Mouse (Mus musculus) heart, postnatal 10 days (tissue): ENCODE data around the gene Plpp3. TPM values are rescaled to one million over a fixed set of nuclear protein-coding genes. Genes with fewer than 3 reads are reported as not detected.

Source experiments
- DNase-seq, 2 experiments: peaks; one replicate each; pipeline ENCODE4 v3.0.0; 2021
- intact Hi-C: fragments of 180-260 bp; cut with DNase I; formaldehyde crosslinking; loops from one replicate; pipeline ENCODE4 v1.15.1; 2025
- total RNA-seq, 2 experiments: library from RNA; stranded (reverse); gene quantifications; 2 replicates each; pipeline ENCODE4 v1.2.3; 2021

Gene Plpp3
- total RNA-seq, 2 experiments from 2014 or later, result 73.2 to 73.9 TPM

DNA sequence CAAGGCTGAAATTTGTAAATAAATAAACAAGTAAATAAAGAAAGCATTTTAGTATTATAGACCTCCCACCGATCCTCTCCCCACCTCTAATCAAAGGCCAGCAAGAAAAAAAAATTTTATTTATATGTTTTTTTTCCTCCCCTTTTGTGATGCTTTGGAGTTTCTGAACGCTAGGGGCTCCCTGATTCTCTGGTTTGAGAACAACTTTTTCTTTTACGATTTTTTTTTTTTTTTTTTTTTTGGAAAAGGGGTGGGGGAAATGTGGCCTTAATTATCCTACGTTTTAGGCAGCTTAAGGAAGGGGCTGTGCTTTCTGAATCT, 232 bp upstream of the Plpp3 start:
- no peak for DNase-seq
- intact Hi-C loops, result loop anchor here (2.0 to 10.0 kb wide), 7 partner anchors 220 to 758 kb away; no protein-coding TSS in a partner anchor

DNA sequence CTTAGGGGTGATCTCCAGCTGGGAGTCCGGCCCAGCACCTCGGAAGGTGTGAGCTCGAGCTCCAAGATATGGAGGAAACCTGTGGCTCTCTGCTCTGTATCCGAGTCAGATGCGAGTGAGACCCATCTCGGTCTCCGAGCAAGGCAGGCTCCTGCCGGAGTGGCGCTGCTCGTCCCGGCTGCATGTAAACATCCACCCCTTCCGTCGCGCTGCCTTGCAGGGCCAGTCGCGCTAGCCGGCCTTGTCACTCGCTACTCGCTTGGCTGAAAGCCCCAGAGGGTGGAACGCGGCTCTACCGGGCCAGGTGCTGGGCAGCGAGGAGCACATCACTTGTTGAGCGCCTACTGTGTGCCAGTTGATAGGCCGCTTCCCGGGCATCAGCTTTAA, 1.0 kb downstream of the Plpp3 start:
- DNase-seq, result peak; percentile 89 to 91
- intact Hi-C loops, result loop anchor here (2.0 to 10.0 kb wide), 8 partner anchors 59 to 577 kb away; no protein-coding TSS in a partner anchor

DNA sequence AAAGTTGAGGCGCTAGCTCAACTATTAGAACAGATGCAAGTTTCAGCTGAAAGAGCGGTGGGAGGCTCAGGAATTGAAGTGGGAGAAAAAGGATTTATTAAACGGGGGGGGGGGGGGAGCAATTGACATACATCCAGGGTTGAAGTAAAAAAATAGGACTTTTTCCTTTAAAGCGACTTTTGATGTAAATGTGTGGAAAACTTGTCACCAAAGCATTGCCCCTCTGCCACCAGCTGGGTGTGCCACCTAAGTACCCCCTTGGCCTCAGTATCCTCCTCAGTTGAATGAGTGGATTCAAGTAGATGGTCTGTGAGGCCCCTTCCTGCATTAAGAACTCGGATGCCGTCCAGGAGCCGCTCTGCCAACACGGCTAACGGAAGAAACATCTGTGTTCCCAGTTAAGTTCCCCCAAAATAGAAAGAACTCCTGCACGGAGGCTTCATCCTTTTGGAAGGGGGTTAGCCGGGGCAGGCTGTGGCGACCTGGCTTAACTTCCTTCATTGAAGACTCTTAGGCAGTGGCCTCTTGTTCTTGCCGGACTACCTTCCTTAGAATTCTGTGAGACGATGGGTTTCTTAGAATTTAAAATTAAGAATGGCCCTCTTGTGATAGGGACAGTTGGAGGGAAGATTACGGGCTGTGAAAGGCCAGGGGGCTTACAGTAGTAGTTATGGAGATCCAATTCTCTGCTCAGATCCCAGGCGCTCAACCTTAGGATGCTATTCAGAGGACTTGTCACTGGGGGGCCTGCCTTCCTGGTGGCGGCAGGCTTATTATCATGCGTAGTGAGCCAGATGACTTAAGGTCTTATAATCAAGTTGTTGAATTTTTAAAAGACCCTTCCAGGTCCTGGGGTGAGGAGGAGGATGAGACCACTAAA, 1.7 kb downstream of the Plpp3 start:
- peak; percentile 54 to 56 for DNase-seq
- intact Hi-C loops, result loop anchor here (2.0 to 10.0 kb wide), 8 partner anchors 58 to 576 kb away; no protein-coding TSS in a partner anchor

- intact Hi-C loops, result loop anchor here (2.0 to 10.0 kb wide), 8 partner anchors 57 to 575 kb away; no protein-coding TSS in a partner anchor
- DNase-seq, result no peak
These were observed 2.4 kb downstream of the Plpp3 start for GRCm38 (mm10) chr4:105159531-105159870.

DNA sequence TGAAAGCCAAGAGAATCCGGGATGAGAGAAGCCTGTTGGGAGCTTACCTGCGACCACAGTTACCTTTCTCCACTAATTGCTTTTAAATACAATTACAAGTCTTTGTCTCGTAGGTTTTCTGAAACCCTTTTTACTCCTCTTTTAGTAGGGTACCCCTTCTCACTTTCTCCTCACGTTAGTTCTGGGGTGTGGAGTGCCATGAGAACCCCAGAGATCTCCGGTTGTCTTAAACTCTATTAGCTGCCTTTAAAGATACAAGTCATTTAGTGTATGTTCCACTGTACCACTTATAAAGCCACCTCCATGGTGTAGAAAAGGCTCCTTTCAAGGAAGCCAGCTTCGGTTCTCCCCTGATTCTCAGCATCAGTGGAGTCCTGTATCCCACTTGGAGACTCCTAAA, 3.3 kb downstream of the Plpp3 start:
- intact Hi-C loops, result loop anchor here (5.0 kb wide), 1 partner anchor 42 kb away; no protein-coding TSS in a partner anchor
- DNase-seq, result no peak

- DNase-seq, result no peak
- intact Hi-C loops, result loop anchor here (5.0 kb wide), 1 partner anchor 40 kb away; no protein-coding TSS in a partner anchor
These were observed 4.9 kb downstream of the Plpp3 start for GRCm38 (mm10) chr4:105162014-105162413.

GRCm38 (mm10) chr4:105162676-105163075, 5.5 kb downstream of the Plpp3 start:
- no peak for DNase-seq
- intact Hi-C loops, result loop anchor here (5.0 kb wide), 1 partner anchor 40 kb away; no protein-coding TSS in a partner anchor

- intact Hi-C loops, result loop anchor here (5.0 kb wide), 1 partner anchor 38 kb away; no protein-coding TSS in a partner anchor
- no peak for DNase-seq
These were observed 6.8 kb downstream of the Plpp3 start for GRCm38 (mm10) chr4:105163981-105164411.

DNA sequence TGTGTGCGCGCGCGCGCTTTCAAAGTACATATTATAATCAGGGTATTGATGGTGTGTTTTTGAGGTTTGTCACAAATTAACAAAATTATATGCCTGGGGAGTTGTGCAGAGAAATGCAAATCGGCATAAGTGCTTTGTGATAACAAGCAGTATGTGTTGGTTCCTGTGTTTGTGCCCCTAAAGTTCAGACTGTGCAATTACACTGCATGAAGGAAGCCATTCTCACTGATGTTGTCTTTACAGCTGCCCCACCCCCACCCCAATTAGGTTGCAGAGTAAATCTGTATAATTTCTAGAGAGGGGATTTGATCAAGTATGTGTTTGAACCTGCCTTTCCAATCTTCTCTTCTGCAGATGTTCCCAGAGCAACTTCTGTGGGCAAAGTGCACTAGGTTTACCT, 7.8 kb downstream of the Plpp3 start:
- intact Hi-C loops, result loop anchor here (5.0 kb wide), 1 partner anchor 37 kb away; no protein-coding TSS in a partner anchor

GRCm38 (mm10) chr4:105169093-105169571, 12.0 kb downstream of the Plpp3 start:
- intact Hi-C loops, result no loop called here
- DNase-seq, result no peak

More for the DNA sequence above, 7.8 kb downstream of the Plpp3 start:
- no peak for DNase-seq

DNA sequence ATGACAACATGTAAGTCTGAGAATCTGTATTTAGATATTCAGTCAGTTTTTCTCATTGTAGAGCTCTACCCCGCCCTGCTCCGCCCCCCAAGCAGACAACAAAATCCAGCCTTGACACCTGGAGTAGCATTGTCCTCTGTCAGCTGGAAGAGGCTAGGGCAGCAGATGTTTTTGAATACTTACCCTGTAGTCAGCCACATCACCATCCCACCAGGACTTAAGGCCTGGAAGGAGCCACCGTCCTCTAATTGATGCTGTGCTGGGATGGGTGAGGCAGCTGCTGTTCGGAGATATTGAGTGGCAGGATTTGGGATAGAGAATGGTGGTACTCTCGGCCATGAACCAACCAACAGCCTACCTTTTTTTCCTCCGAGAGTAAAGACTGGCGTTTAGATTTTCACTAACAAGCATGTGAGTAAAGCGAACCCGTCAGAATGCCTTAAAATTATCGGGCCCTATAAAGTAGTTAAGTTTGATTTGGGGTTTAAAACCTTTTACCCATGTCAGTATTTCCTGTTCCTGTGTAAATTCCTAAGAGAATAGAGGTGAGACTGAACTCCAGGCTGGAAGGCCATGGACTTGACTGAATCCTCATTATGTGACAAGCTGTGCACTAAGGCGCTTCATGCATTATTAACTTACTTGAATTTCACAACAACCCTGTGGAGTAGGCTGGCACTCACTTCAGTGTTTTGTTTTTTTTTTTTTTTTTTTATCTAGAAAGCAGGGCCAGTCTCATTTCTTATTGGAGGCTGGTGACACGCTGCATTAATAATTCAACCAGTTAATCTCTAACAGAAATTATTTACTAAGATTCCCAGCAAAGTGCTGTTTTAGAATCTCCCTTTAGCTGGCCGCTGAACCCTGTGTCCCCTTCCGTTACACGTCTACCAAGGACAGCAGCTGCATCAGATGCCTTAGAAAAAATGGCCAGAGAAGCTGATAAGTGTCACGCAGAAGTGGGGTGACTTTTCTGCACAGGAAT, 13.0 kb downstream of the Plpp3 start:
- DNase-seq, result no peak
- intact Hi-C loops, result no loop called here

GRCm38 (mm10) chr4:105170811-105171401, 13.8 kb downstream of the Plpp3 start:
- DNase-seq, result no peak
- intact Hi-C loops, result no loop called here

GRCm38 (mm10) chr4:105171432-105171831, 14.3 kb downstream of the Plpp3 start:
- DNase-seq, result no peak
- intact Hi-C loops, result no loop called here

DNA sequence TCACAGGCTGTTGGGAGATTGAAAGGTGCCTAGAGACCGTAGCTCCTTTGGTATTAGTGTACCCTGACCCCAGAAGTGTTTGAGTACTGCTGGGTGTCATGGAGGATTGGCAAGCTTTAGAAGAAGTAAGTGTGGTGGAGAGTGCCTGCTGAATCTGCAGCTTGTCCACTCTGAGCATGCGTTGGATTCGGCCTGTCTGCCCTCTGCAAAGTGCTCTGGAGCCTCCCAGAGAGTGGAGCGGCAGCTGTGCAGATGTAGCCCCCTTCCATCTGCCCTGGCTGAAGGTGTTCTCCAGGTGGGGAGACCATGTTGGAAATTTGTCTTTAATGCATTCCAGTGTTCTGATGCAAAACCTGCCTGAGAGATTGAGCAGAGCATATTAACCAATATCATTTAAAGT, 17.6 kb downstream of the Plpp3 start:
- intact Hi-C loops, result no loop called here

GRCm38 (mm10) chr4:105175255-105176035, 18.3 kb downstream of the Plpp3 start:
- intact Hi-C loops, result no loop called here
- DNase-seq, result peak in 1 of 2 experiments; percentile 41

More for the DNA sequence above, 17.6 kb downstream of the Plpp3 start:
- DNase-seq, result no peak

DNA sequence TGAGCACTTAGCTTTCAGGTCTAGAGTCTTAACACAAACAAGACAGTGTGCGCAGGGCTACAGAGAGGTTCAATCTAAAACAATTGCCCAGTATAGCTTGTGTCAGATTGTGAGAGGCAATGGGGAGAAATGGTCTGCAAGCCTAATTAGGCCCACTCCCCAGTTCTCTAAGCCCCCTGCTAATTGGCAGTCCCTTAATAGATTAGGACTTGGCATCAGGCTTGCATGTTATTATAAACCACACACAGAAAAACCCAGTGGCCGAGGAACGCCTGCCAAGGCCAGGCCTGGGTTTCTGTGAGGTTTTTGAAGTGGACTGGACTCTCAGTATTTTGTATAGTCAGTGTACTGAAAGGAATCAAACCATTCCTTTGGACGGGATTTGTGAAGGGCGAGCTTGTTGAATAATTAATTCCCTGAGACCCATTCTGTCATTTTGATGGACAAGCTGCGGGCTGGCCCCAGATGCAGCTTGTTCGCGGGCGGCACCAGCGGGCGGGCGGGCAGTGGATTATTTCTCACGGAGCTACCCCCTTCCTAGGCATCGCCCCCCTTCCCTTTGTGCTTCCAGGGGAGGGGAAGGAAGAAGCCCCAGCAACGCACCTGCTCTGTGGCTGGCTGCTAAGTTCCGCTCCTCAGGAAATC, 24.0 kb downstream of the Plpp3 start:
- intact Hi-C loops, result no loop called here
- DNase-seq, result no peak

GRCm38 (mm10) chr4:105181659-105182167, 24.6 kb downstream of the Plpp3 start:
- intact Hi-C loops, result no loop called here
- DNase-seq, result no peak

DNA sequence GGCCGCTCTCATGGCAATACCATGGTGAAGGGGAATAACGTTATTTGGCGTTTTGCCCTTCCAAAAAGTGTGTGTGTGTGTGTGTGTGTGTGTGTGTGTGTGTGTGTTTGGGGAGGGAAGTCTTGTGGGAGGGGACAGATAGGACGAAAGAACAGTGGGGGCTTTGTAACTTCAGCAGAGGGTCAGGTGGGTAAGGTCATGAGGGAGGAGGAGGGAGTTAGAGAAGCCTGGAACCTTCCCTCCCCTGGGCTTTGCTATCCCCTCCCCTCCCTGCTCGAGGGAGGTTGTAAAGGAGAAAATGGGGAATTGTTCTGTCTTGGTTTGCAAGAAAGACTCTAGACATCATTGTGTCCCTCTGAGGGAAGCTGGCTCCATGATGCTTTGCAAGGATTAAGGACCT, 25.1 kb downstream of the Plpp3 start:
- intact Hi-C loops, result no loop called here
- no peak for DNase-seq

DNA sequence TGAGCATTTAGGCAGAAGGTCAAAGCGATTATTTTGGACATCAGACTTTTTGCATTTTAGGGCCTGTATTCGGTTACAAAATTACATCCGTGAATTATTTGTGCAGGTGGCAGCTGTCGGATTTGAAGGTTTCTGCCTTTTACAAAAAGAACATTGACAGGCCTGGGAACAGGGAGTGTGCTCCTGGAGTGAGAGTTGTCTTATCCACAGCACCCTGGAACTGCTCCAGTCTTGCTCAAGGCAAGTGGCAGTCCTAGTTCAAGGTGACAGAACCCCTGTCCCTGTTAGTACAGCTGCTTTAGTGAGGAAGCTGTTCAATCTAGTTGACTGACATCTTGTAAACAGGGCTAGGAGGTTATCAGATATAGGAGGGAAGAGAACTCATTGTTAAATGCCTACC, 27.3 kb downstream of the Plpp3 start:
- DNase-seq, result peak in 1 of 2 experiments; percentile 49
- intact Hi-C loops, result no loop called here
